Mouse (Mus musculus): Measurements from ENCODE around the gene Sbk2. TPM values are rescaled to one million over a fixed set of nuclear protein-coding genes. Genes with fewer than 3 reads are reported as not detected.

Gene Sbk2
- total RNA-seq, 2 experiments from 2014 or later, result not detected

DNA sequence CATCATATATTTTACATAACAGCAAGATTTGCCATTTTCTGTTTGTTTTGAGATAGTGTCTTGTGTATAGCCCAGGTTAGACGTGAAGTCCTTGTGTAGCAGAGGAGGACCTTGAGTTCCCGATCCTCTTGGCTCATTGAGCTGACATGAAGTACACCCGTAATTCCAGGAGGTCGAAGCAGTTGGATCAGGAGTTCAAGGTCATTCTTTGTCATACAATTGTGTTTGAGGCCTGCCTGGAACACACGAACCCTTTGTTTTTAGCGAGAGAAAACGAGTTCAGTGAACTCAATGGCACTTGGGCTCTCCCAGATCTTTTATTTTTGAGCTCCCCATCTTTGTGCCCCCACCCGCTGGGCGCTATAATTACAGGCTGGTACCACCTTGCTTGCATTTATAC lies 61.8 kb downstream of the Sbk2 start:
- no peak for DNase-seq (ENCODE audit: extremely low spot score in 1 of 2, low spot score in 2 of 2)
- intact Hi-C loops (cut with DNase I), result no loop called here

DNA sequence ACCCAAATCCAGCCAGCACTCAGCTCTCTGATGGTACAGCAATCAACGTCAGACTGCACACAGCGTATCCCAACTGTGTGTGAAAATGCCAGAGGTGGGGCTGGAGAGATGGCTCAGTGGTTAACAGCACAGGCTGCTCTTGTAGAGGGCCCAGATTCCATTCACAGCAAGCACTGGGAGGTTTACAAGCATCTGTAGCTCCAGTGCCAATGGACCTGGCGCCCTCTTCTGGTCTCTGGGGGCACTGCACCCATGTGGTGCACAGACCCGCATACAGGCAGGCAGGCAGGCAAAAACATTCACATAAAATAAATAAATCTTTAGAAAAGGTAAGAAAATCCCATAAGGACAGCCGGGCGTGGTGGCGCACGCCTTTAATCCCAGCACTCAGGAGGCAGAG lies 63.0 kb downstream of the Sbk2 start:
- peak in 1 of 2 experiments; percentile 59 for DNase-seq (ENCODE audit: extremely low spot score in 1 of 2, low spot score in 2 of 2)
- intact Hi-C loops (cut with DNase I), result no loop called here

DNA sequence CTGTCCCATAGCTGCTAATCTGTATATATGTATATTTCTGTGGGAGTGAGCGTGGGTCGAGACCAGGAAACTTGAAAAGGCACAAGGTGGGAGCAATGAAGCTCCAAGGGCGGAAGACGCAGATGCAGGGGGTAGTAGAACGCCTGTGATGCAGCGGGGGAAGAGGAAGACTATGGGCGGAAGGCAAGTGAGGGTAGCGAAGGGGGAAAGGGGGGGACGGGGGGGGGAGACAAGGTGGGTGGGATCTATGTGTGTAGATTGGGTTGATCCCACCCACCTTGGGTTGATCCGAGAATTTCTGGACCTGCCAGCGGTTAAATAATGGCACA lies 63.7 kb downstream of the Sbk2 start:
- no peak for DNase-seq (ENCODE audit: extremely low spot score in 1 of 2, low spot score in 2 of 2)
- intact Hi-C loops (cut with DNase I), result no loop called here

DNA sequence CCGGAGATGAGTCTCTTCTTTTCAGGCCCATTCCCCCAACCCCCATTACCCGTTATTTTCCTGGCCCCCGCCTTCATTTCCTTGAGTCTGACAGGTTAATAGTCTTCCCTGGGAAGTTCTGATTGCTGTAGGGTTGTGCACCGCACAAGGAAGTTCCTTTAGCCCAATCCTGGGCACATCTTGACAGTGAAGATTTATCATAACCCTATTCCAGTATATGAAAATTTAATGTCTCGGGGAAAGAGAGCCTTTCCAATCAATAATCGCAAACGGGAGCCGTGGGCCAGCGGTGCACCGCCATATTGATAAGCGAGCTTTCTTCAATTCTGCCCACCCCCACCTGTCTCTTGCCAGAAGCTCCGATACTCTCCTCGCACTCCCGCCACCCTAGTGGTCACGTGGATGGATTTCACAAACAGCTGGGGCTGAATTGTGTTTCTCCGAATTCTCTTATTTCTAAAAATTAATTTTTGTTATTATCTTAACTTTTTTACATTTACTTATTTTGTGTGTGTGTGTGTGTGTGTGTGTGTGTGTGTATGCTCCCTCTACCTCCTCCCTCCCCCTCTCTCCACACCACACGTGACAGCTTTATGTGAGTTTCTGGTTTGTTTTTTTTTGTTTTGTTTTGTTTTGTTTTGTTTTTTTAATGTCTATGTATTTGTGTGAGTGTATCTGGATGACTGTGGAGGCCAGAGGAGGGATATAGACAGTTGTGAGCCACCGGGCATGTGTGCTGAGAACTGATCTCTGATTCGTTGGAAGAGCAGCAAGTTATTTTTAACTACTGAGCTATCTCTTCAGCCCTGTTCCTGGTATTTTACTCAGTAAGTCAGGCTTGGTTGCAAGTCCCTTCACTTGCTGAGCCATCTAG lies 64.3 kb downstream of the Sbk2 start:
- intact Hi-C loops (cut with DNase I), result no loop called here
- DNase-seq (ENCODE audit: extremely low spot score in 1 of 2, low spot score in 2 of 2), result peak in 1 of 2 experiments; percentile 55

DNA sequence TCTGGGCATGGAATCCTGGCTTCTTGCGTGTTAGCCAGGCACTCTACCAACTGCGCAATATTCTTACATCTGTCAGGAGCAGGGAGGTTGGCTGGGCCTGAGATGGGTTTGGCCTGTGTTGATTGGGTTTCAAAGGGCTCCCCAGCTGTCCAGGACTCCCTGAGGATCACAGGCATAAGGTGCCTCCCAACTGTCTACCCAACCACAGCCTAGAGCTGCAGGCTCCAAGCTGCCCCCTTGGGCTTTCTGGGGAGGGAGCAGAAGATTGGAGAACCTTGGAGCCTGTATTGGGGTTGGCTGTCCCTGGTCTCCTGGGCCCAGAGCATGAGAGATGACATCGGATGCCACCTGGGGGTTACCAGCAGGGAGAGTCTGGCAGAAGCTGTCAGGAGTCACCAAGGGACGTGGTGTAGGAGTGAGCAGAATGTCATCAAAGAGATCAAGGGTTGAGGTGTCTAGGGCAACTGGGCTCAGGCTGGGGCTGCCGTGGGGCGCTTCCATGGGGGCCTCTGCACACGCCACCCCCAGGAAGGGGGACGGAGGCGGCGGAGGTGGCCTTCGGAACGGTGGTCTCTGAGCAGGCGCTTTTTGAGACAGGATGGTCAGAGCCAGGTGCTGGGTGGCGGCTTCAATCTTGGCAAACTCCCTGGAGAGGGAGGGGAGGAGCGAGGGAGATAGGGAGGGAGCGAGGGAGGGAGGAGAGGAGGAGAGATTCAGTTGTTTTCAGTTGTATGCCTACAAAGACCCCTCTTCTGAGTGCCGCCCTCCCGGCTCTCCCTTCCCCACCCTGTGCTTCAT lies 65.2 kb downstream of the Sbk2 start:
- intact Hi-C loops (cut with DNase I), result no loop called here
- DNase-seq (ENCODE audit: extremely low spot score in 1 of 2, low spot score in 2 of 2), result no peak

DNA sequence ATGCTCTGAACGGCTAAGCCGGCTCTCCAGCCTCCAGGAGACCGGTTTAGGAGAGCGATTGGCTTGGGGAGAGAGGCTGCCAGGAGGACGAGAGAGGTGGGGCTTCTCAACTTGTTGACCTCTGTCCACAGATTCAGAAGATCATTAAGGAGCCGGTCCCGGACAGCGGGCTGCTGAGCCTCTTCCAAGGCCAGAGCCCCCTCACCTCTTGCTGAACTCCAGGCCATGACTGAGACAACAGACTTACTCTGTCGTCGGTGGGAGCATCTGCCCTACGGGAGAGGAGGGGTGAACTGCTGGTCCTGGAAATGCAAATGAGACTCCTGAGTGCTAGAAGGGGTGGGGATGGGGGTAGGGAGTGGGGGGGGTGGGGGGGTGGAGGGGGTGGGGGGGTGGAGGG lies 69.0 kb downstream of the Sbk2 start:
- intact Hi-C loops (cut with DNase I), result no loop called here
- DNase-seq (ENCODE audit: extremely low spot score in 1 of 2, low spot score in 2 of 2), result no peak

Other genes with a start within 250 kb of the Sbk2 start
- gene Tmem150b, start 239.2 kb downstream of the Sbk2 start, total RNA-seq (2021), result not detected
- gene Kmt5c, start 224.3 kb downstream of the Sbk2 start, total RNA-seq (2021), result 10 to 100 TPM; 39.5 to 42.0 TPM
- 1 to 10 TPM; 6.9 to 8.7 TPM for gene Cox6b2, start 211.3 kb downstream of the Sbk2 start, total RNA-seq (2021)
- gene Fam71e2, start 193.1 kb downstream of the Sbk2 start, total RNA-seq (2021), result not detected
- 1 to 10 TPM in 1 of 2 experiments, under 1 TPM in 1; 0.73 to 1.1 TPM for gene Il11, start 181.5 kb downstream of the Sbk2 start, total RNA-seq (2021)
- gene Tmem190, start 181.5 kb downstream of the Sbk2 start, total RNA-seq (2021), result not detected
- 1 to 10 TPM; 4.1 to 5.2 TPM for gene Tmem238, start 174.8 kb downstream of the Sbk2 start, total RNA-seq (2021)
- 100 to 1,000 TPM; 484 to 532 TPM for gene Rpl28, start 171.5 kb downstream of the Sbk2 start, total RNA-seq (2021)
- 100 to 1,000 TPM; 145 to 159 TPM for gene Ube2s, start 151.8 kb downstream of the Sbk2 start, total RNA-seq (2021)
- gene Shisa7, start 119.7 kb downstream of the Sbk2 start, total RNA-seq (2021), result 100 to 1,000 TPM; 104 to 111 TPM
- gene Isoc2b, start 94.1 kb downstream of the Sbk2 start, total RNA-seq (2021), result 1 to 10 TPM; 2.0 to 3.4 TPM
- gene Isoc2a, start 87.3 kb downstream of the Sbk2 start, total RNA-seq (2021), result 1 to 10 TPM; 6.4 to 6.8 TPM
- gene Gm36210, start 57.9 kb downstream of the Sbk2 start, total RNA-seq (2021), result under 1 TPM; 0.26 to 0.36 TPM
- 10 to 100 TPM; 15.2 to 15.3 TPM for gene Zfp628, start 49.2 kb downstream of the Sbk2 start, total RNA-seq (2021)
- gene Nat14, start 42.4 kb downstream of the Sbk2 start, total RNA-seq (2021), result 10 to 100 TPM; 70.1 to 72.6 TPM
- gene Ssc5d, start 38.6 kb downstream of the Sbk2 start, total RNA-seq (2021), result 1 to 10 TPM; 2.4 to 2.6 TPM
- gene Sbk3, start 6.8 kb upstream of the Sbk2 start, total RNA-seq (2021), result under 1 TPM; 0.24 to 0.32 TPM
- 10 to 100 TPM; 29.7 to 33.6 TPM for gene Zfp579, start 31.8 kb upstream of the Sbk2 start, total RNA-seq (2021)
- gene Zfp524, start 50.0 kb upstream of the Sbk2 start, total RNA-seq (2021), result 1 to 10 TPM; 4.0 to 4.4 TPM
- 10 to 100 TPM; 22.0 to 23.7 TPM for gene Fiz1, start 50.3 kb upstream of the Sbk2 start, total RNA-seq (2021)
- gene Gm44973, start 51.1 kb upstream of the Sbk2 start, total RNA-seq (2021), result not detected
- gene Zfp865, start 56.0 kb upstream of the Sbk2 start, total RNA-seq (2021), result 10 to 100 TPM; 35.4 to 36.5 TPM
- gene Ccdc106, start 56.1 kb upstream of the Sbk2 start, total RNA-seq (2021), result 10 to 100 TPM; 59.7 to 59.9 TPM
- not detected for gene 4632433K11Rik, start 69.7 kb upstream of the Sbk2 start, total RNA-seq (2021)
- 1 to 10 TPM; 4.1 to 4.8 TPM for gene Zfp784, start 74.0 kb upstream of the Sbk2 start, total RNA-seq (2021)
- gene Zfp580, start 87.1 kb upstream of the Sbk2 start, total RNA-seq (2021), result 10 to 100 TPM; 68.9 to 71.0 TPM
- gene U2af2, start 97.7 kb upstream of the Sbk2 start, total RNA-seq (2021), result 100 to 1,000 TPM; 170 to 172 TPM
- 100 to 1,000 TPM; 387 to 408 TPM for gene Epn1, start 115.8 kb upstream of the Sbk2 start, total RNA-seq (2021)
- not detected for gene Rfpl4, start 152.5 kb upstream of the Sbk2 start, total RNA-seq (2021)
- gene Rasl2-9, start 161.5 kb upstream of the Sbk2 start, total RNA-seq (2021), result under 1 TPM in 1 of 2 experiments, not detected in 1; 0.71 TPM
- not detected for gene Vmn1r55, start 185.3 kb upstream of the Sbk2 start, total RNA-seq (2021)
- not detected for gene Vmn1r56, start 232.3 kb upstream of the Sbk2 start, total RNA-seq (2021)